Mouse (Mus musculus) heart, embryonic 14.5 days (tissue): ENCODE measurements around the gene Tpra1. TPM values are rescaled to one million over a fixed set of nuclear protein-coding genes. Genes with fewer than 3 reads are reported as not detected.

Experiments
- ATAC-seq: fragments of 200-750 bp; cut with Nextera tagmentation; 2 replicates; pipeline ENCODE4 v1.8.0; 2017; ENCODE audit warnings: low read depth, moderate TSS enrichment; ENCODE audit not compliant: insufficient number of reproducible peaks, insufficient read depth, low FRiP score
- H3K27ac ChIP-seq, 2 experiments: fragments of 200-500 bp in 1 of 2; fragments of 300-500 bp in 1 of 2; sonication (generic) in 1 of 2; replicated peaks in 1 of 2; 2 replicates each; pipeline ENCODE4 v1.5.1; 2012 to 2014; ENCODE audit warnings: low read depth in 2 of 2, low read length in 2 of 2, control low read depth in 1 of 2, mild to moderate bottlenecking in 1 of 2, mixed read lengths in 1 of 2; ENCODE audit not compliant: control insufficient read depth in 1 of 2, insufficient read depth in 1 of 2
- H3K27me3 ChIP-seq: fragments of 300-500 bp; sonication (generic); 2 replicates; pipeline ENCODE4 v1.6.1; 2014; ENCODE audit warnings: mild to moderate bottlenecking, low read length, control low read depth; ENCODE audit not compliant: control insufficient read depth, insufficient read depth
- H3K36me3 ChIP-seq: fragments of 300-500 bp; sonication (generic); 2 replicates; pipeline ENCODE4 v1.6.1; 2014; ENCODE audit warnings: mild to moderate bottlenecking, control low read depth, low read length, mixed read lengths; ENCODE audit not compliant: control insufficient read depth, insufficient read depth
- H3K4me1 ChIP-seq, 2 experiments: fragments of 200-500 bp in 1 of 2; fragments of 300-500 bp in 1 of 2; sonication (generic) in 1 of 2; 2 replicates each; pipeline ENCODE4 v1.6.1; 2012 to 2014; ENCODE audit warnings: low read length in 2 of 2, control low read depth in 1 of 2, mixed read lengths in 1 of 2; ENCODE audit not compliant: control insufficient read depth in 2 of 2, insufficient read depth in 2 of 2
- H3K4me2 ChIP-seq: fragments of 300-500 bp; sonication (generic); 2 replicates; pipeline ENCODE4 v1.6.1; 2014; ENCODE audit warnings: mild to moderate bottlenecking, low read length
- H3K4me3 ChIP-seq, 2 experiments: fragments of 200-500 bp in 1 of 2; fragments of 300-500 bp in 1 of 2; sonication (generic) in 1 of 2; 2 replicates each; pipeline ENCODE4 v1.5.1; 2012 to 2014; ENCODE audit warnings: low read length in 2 of 2, mild to moderate bottlenecking in 2 of 2, control low read depth in 1 of 2, low read depth in 1 of 2, moderate library complexity in 1 of 2; ENCODE audit not compliant: control insufficient read depth in 1 of 2, insufficient read depth in 1 of 2
- H3K9ac ChIP-seq: fragments of 300-500 bp; sonication (generic); 2 replicates; pipeline ENCODE4 v1.6.1; 2014; ENCODE audit warnings: mild to moderate bottlenecking, low read length
- H3K9me3 ChIP-seq: fragments of 300-500 bp; sonication (generic); 2 replicates; pipeline ENCODE4 v1.6.1; 2016; ENCODE audit warnings: low read length, control low read depth; ENCODE audit not compliant: control insufficient read depth
- WGBS: fragments of 180-500 bp; shearing (Covaris S2); extraction: QIAGEN DNeasy Blood & Tissue Kit; methylation state at CpG from one replicate; pipeline ENCODE4 v1.1.7; 2014; 5-methylcytosine and 5-hydroxymethylcytosine counted together
- polyA plus RNA-seq: library from polyadenylated mRNA; unstranded; fragments of >200 nt; fragmentation: Nextera tagmentation; extraction: Ambion mirVana; gene quantifications from 2 replicates; pipeline ENCODE4 v1.2.1, GENCODE M21; 2014

Tpra1 gene
- polyA plus RNA-seq, 1 experiment from 2014 or later = 39.5 TPM

- no peak for ATAC-seq
- WGBS = 85% methylated on average over 7 of the region's 7 CpGs
- peaks cover 100% of the 10 kb centered on the region for H3K36me3 ChIP-seq
These were observed 11.2 kb upstream of the Tpra1 start for GRCm38 (mm10) chr6:88890832-88891231.

DNA sequence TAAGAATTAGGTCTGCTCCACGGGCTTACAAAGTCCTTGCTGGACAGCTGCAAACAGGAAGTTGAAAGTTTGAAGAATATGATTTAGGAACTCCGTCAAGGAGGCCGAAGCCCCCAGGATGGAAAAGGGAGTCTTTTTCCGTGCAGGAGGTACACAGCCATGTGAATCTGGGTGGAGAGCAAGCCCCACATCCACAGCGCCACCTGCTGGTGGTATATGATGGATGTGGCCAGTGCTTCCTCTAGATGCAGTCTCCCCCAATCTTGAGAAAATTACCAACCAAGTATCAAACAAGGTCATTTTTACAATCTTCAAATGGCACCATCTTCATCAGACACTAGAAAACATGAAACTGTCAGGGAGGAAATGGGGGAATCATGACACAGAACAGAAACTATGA is 8.5 kb upstream of the Tpra1 start:
- Histone ChIP-seq H3K36me3 (peaks cover 84% of the 10 kb centered on the region), H3K27me3 (no peaks in the 10 kb centered on the region), H3K4me3 (no peak overlapping the region), H3K4me2 (no peak overlapping the region), H3K9ac (no peak overlapping the region), H3K27ac (no peak overlapping the region), H3K4me1 (peaks cover 2 to 15% of the 10 kb centered on the region in 2 experiments; a peak in 3 of 4 replicates), H3K9me3 (no peaks in the 10 kb centered on the region)
- WGBS = 60% methylated on average over 5 of the region's 5 CpGs
- ATAC-seq = no peak

More at GRCm38 (mm10) chr6:88890832-88891231, 11.2 kb upstream of the Tpra1 start:
- H3K4me3 ChIP-seq = no peak overlapping the region
- no peak overlapping the region for H3K27ac ChIP-seq
- H3K27me3 ChIP-seq = no peaks in the 10 kb centered on the region
- H3K9me3 ChIP-seq = no peaks in the 10 kb centered on the region
- no peak overlapping the region for H3K4me2 ChIP-seq
- no peaks in the 10 kb centered on the region for H3K4me1 ChIP-seq
- H3K9ac ChIP-seq = no peak overlapping the region

DNA sequence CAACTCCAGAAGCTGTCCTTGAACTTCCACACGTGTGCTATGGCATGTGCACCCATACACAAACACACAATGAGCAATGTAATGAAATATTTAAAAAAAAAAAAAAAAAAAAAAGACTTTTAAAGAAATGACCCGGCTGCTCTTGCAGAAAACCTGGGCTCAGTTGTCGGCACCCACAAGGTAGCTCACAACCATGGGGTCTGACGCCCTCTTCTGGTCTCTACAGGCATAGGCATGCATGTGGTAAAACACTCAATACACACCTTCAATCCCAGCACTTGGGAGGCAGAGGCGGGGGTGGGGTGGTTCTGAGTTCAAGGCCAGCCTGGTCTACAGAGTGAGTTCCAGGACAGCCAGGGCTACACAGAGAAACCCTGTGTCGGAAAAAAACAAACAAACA is 6.1 kb upstream of the Tpra1 start:
- no peak overlapping the region for H3K9ac ChIP-seq
- no peak overlapping the region for H3K4me3 ChIP-seq
- peaks cover 61% of the 10 kb centered on the region for H3K36me3 ChIP-seq
- H3K27me3 ChIP-seq = no peaks in the 10 kb centered on the region
- WGBS = 85% methylated on average over 6 of the region's 6 CpGs
- no peak overlapping the region for H3K27ac ChIP-seq
- H3K9me3 ChIP-seq = no peaks in the 10 kb centered on the region
- no peak overlapping the region for H3K4me2 ChIP-seq
- ATAC-seq = no peak
- H3K4me1 ChIP-seq = peaks cover 2 to 20% of the 10 kb centered on the region in 2 experiments; a peak in 3 of 4 replicates

GRCm38 (mm10) chr6:88897246-88897645 is 4.8 kb upstream of the Tpra1 start:
- Histone ChIP-seq H3K27ac (no peak overlapping the region; a peak in 1 of 4 replicates), H3K9ac (peak overlapping the region; percentile 93), H3K4me3 (peak overlapping the region; percentile 21 to 73; a peak in 3 of 4 replicates), H3K4me1 (peaks cover 6 to 28% of the 10 kb centered on the region in 2 experiments; a peak in 3 of 4 replicates), H3K27me3 (no peaks in the 10 kb centered on the region), H3K9me3 (no peaks in the 10 kb centered on the region), H3K4me2 (peak overlapping the region; percentile 89), H3K36me3 (peaks cover 48% of the 10 kb centered on the region)
- 61% methylated on average over 7 of the region's 7 CpGs for WGBS
- no peak for ATAC-seq

DNA sequence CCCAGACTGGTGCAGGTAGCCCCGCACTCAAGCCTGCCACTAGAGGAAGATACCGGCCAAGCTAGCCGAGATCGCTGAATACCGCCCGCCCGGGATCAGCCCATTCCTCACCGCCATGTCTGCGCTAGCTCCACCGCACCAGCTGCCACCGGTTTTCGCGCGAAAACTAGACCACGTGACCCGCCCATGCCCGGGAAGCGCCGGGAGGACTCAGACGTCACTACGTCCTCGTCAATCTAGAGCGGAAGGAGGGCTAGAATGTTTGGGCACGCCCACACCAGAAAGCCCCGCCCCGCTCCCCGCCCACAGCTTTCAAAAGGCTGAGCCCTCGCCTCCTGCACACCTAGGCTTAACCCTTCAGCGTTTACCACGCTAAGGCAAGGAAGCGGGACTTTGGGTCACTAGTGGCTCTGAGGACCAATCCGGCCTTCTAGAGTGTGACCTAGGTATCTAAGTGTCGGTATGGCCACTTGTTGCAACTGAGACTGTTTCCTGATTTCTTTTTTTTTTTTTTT is 3.5 kb upstream of the Tpra1 start, which contains the start of gene Mcm2:
Gene Mcm2, minus strand, starts transcription at position 247 of the 515 bp plus-strand sequence.
- Histone ChIP-seq H3K27ac (peak within 1 kb of the TSS; percentile 69 to 81), H3K9me3 (no peaks in the 10 kb centered on the region), H3K9ac (peak within 1 kb of the TSS; percentile 93), H3K4me1 (peaks cover 11 to 37% of the 10 kb centered on the region in 2 experiments; a peak in 3 of 4 replicates), H3K36me3 (peaks cover 34% of the 10 kb centered on the region), H3K4me2 (peak within 1 kb of the TSS; percentile 89), H3K27me3 (no peaks in the 10 kb centered on the region), H3K4me3 (peak within 1 kb of the TSS; percentile 73 to 86)
- under 1% methylated on average over 33 of the region's 33 CpGs for WGBS
- ATAC-seq = peak; percentile 75

DNA sequence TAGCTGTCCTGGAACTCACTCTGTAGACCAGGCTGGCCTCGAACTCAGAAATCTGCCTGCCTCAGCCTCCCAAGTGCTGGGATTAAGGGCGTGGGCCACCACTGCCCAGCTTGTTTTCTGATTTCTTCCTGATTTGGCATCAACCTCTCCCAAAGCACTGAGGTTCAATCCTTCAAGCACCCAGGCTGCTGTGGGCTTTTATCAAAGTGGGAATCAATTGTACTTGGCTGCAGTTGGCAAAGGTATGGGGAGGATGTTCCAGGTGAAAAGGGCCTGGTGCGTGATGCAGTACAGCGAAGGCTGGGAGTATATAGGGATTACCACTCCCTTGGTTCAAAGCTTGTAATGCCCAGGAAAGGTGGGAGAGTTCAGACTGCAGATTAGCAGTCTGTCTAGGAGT is 3.0 kb upstream of the Tpra1 start:
- Histone ChIP-seq H3K4me1 (peaks cover 14 to 42% of the 10 kb centered on the region in 2 experiments), H3K4me2 (peak overlapping the region; percentile 89), H3K36me3 (peaks cover 29% of the 10 kb centered on the region), H3K27me3 (no peaks in the 10 kb centered on the region), H3K4me3 (peak overlapping the region in 1 of 2 experiments; percentile 73; a peak in 2 of 4 replicates), H3K9me3 (no peaks in the 10 kb centered on the region), H3K27ac (no peak overlapping the region), H3K9ac (peak overlapping the region; percentile 93)
- 61% methylated on average over 4 of the region's 4 CpGs for WGBS
- no peak for ATAC-seq

DNA sequence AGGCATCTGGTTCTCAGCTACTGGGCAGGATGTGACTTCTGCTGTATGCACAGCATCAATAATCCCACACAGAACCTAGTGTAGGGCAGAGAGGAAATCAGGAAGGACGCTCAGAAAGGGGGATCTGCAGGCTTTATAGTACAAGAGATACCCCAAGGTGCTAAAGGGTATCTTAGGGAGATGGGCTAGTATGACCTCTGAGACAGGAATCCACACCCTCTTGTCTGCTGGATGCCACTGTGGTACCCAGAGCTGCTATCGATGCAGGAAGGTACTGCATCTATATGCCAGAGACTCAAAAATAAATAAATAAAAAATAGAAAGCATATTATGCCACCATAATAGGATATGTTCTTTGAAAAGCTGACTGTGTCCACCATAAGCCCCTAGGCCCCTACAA is 2.4 kb upstream of the Tpra1 start:
- H3K4me1 ChIP-seq = peaks cover 17 to 48% of the 10 kb centered on the region in 2 experiments
- WGBS = 95% methylated on average over 2 of the region's 2 CpGs

GRCm38 (mm10) chr6:88901471-88901870 is 580 bp upstream of the Tpra1 start:
- Histone ChIP-seq H3K36me3 (peaks cover 5% of the 10 kb centered on the region; the same call in 1 of the 2 replicates), H3K9ac (peak overlapping the region; percentile 86), H3K9me3 (no peaks in the 10 kb centered on the region), H3K4me2 (peak overlapping the region; percentile 97), H3K27me3 (no peaks in the 10 kb centered on the region), H3K4me1 (peaks cover 22 to 58% of the 10 kb centered on the region in 2 experiments), H3K4me3 (peak overlapping the region; percentile 78 to 91), H3K27ac (peak overlapping the region; percentile 67 to 95)
- no peak for ATAC-seq
- WGBS = 7% methylated on average over 5 of the region's 5 CpGs

More for the DNA sequence above, 2.4 kb upstream of the Tpra1 start:
- H3K36me3 ChIP-seq = peaks cover 24% of the 10 kb centered on the region
- no peaks in the 10 kb centered on the region for H3K27me3 ChIP-seq
- no peak overlapping the region for H3K27ac ChIP-seq
- no peak overlapping the region for H3K4me3 ChIP-seq
- no peak overlapping the region for H3K4me2 ChIP-seq
- no peaks in the 10 kb centered on the region for H3K9me3 ChIP-seq
- no peak overlapping the region for H3K9ac ChIP-seq
- ATAC-seq = no peak
